Mouse (Mus musculus) midbrain, embryonic 16.5 days (tissue): ENCODE measurements around the gene Mob3c. TPM values are rescaled to one million over a fixed set of nuclear protein-coding genes. Genes with fewer than 3 reads are reported as not detected.

Experiments
- ATAC-seq: fragments of 200-750 bp; cut with Nextera tagmentation; 2 replicates; pipeline ENCODE4 v1.8.0; 2017; ENCODE audit warnings: moderate TSS enrichment
- H3K27ac ChIP-seq: fragments of 300-500 bp; sonication (generic); 2 replicates; pipeline ENCODE4 v1.5.1; 2014; ENCODE audit warnings: mild to moderate bottlenecking, low read length, mixed read lengths
- H3K27me3 ChIP-seq: fragments of 300-500 bp; sonication (generic); 2 replicates; pipeline ENCODE4 v1.6.1; 2014; ENCODE audit warnings: low read depth, low read length, mixed read lengths; ENCODE audit not compliant: control insufficient read depth, insufficient read depth
- H3K36me3 ChIP-seq: fragments of 300-500 bp; sonication (generic); 2 replicates; pipeline ENCODE4 v1.6.1; 2014; ENCODE audit warnings: mild to moderate bottlenecking, low read length, moderate library complexity, mixed read lengths; ENCODE audit not compliant: control insufficient read depth, insufficient read depth
- H3K4me1 ChIP-seq: fragments of 300-500 bp; sonication (generic); 2 replicates; pipeline ENCODE4 v1.6.1; 2014; ENCODE audit warnings: mild to moderate bottlenecking, low read length, mixed read lengths; ENCODE audit not compliant: control insufficient read depth, insufficient read depth
- H3K4me2 ChIP-seq: fragments of 300-500 bp; sonication (generic); 2 replicates; pipeline ENCODE4 v1.6.1; 2014; ENCODE audit warnings: mild to moderate bottlenecking, low read length, mixed read lengths
- H3K4me3 ChIP-seq: fragments of 300-500 bp; sonication (generic); 2 replicates; pipeline ENCODE4 v1.5.1; 2014; ENCODE audit warnings: low read depth, mild to moderate bottlenecking, low read length, moderate library complexity, mixed read lengths
- H3K9ac ChIP-seq: fragments of 300-500 bp; sonication (generic); 2 replicates; pipeline ENCODE4 v1.6.1; 2014; ENCODE audit warnings: low read depth, low read length, mixed read lengths
- H3K9me3 ChIP-seq: fragments of 300-500 bp; sonication (generic); replicated peaks from 2 replicates; pipeline ENCODE4 v1.6.1; 2014; ENCODE audit warnings: mild to moderate bottlenecking, low read length, mixed read lengths; ENCODE audit not compliant: control insufficient read depth, poor library complexity, severe bottlenecking
- WGBS: fragments of 180-500 bp; shearing (Covaris S2); extraction: QIAGEN DNeasy Blood & Tissue Kit; methylation state at CpG from one replicate; pipeline ENCODE4 v1.1.7; 2014; 5-methylcytosine and 5-hydroxymethylcytosine counted together
- polyA plus RNA-seq: library from polyadenylated mRNA; unstranded; fragments of >200 nt; fragmentation: Nextera tagmentation; extraction: Ambion mirVana; gene quantifications from 2 replicates; pipeline ENCODE4 v1.2.1, GENCODE M21; 2015

The Mob3c gene
- polyA plus RNA-seq, 1 experiment from 2014 or later, result 5.0 TPM

DNA sequence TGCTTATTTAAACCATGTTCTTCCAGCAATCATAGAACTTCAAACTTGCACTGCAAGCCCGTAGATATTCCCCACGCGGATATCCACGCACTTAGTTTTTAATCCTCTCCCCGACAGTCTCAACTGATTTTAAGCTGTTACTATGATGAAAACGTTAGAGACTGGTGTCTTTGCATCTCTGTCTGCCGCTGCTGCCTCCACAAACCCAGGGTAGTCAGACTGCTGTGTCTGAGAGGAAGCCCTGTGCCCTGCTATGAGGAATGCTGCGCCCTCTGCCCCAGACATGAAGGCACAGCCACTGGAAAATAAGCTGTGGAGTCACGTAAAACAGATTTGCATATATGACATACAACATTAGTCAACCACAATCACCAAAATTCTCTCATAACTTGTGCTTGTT, 50.9 kb downstream of the Mob3c start:
- no peaks in the 10 kb centered on the region for H3K9me3 ChIP-seq
- H3K4me1 ChIP-seq, result peaks cover 35% of the 10 kb centered on the region
- no peak for ATAC-seq
- no peak overlapping the region for H3K9ac ChIP-seq
- H3K4me2 ChIP-seq, result peak overlapping the region; percentile 3; the same call in 1 of the 2 replicates
- 18% methylated on average over 9 of the region's 9 CpGs for WGBS
- H3K4me3 ChIP-seq, result no peak overlapping the region
- H3K36me3 ChIP-seq, result peaks cover 7% of the 10 kb centered on the region; the same call in 1 of the 2 replicates
- no peaks in the 10 kb centered on the region for H3K27me3 ChIP-seq
- peak overlapping the region; percentile 53; the same call in 1 of the 2 replicates for H3K27ac ChIP-seq

- H3K27ac ChIP-seq, result peak overlapping the region; percentile 58
- peak overlapping the region; percentile 13; the same call in 1 of the 2 replicates for H3K4me2 ChIP-seq
- H3K9ac ChIP-seq, result no peak overlapping the region
- H3K4me1 ChIP-seq, result peaks cover 40% of the 10 kb centered on the region
- H3K36me3 ChIP-seq, result no peaks in the 10 kb centered on the region; the same call in 1 of the 2 replicates
- H3K9me3 ChIP-seq, result no peaks in the 10 kb centered on the region
- no peak overlapping the region for H3K4me3 ChIP-seq
- ATAC-seq, result peak; percentile 71
- WGBS, result 5% methylated on average over 1 of the region's 1 CpGs
- H3K27me3 ChIP-seq, result no peaks in the 10 kb centered on the region
Observed at GRCm38 (mm10) chr4:115881183-115881582, 53.3 kb downstream of the Mob3c start.

DNA sequence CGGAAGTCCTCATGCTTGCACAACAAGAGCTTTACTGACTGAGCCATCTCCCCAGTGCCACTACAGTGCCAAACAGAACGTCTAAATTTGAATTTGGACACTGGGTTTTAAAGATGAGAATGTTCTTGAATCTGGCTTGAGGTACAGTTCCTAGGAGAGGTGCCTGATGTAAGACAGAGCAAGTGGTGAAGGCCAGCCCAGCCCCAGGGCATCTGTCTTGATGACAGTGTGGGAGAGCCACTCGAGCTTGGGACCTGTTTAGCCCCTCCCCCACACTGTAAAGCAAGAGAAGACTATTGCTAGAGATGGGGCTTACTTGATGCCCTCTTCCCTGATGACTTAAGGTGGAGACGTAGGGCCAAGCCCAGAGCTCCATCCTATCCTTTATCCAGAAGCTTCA, 54.3 kb downstream of the Mob3c start:
- Histone ChIP-seq H3K27me3 (no peaks in the 10 kb centered on the region), H3K4me1 (peaks cover 40% of the 10 kb centered on the region), H3K9me3 (no peaks in the 10 kb centered on the region), H3K4me3 (no peak overlapping the region), H3K4me2 (no peak overlapping the region), H3K36me3 (no peaks in the 10 kb centered on the region), H3K27ac (no peak overlapping the region), H3K9ac (no peak overlapping the region)
- no peak for ATAC-seq
- WGBS, result 63% methylated on average over 4 of the region's 4 CpGs

DNA sequence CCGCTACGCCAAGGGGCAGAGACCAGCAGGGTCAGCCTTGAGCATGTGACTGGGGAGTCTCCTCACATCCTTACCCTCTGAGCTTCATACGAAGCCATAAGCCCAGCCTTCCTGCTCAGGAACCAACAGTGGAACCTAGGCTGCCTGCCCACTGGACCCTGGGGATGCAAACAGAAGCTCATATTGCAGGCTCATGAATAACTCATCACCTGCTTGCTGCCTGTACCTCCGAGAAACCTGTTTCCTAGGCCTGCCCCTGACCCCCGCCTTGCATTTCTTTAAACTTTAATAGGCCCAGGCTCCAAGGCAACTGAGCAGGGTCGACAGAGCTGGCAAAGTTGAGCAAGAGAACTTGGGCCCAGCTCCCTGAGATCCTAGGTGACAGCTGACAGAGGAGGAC, 56.1 kb downstream of the Mob3c start, which contains the start of gene Kncn:
TSS of gene Kncn (plus strand) at position 379 of the 400 bp plus-strand sequence.
- peaks cover 26% of the 10 kb centered on the region for H3K4me1 ChIP-seq
- no peak for ATAC-seq
- no peaks in the 10 kb centered on the region for H3K27me3 ChIP-seq
- H3K9ac ChIP-seq, result no peak within 1 kb of the TSS
- 70% methylated on average over 6 of the region's 6 CpGs for WGBS
- no peak within 1 kb of the TSS for H3K27ac ChIP-seq
- H3K4me3 ChIP-seq, result no peak within 1 kb of the TSS
- H3K9me3 ChIP-seq, result no peaks in the 10 kb centered on the region
- H3K36me3 ChIP-seq, result no peaks in the 10 kb centered on the region
- no peak within 1 kb of the TSS for H3K4me2 ChIP-seq

Other genes starting within 250 kb of the Mob3c start
- not detected in 2 replicates for gene Cyp4a32, start 227.1 kb upstream of the Mob3c start, polyA plus RNA-seq
- 0.80 and 1.2 TPM in 2 replicates for gene Cyp4b1, start 180.4 kb upstream of the Mob3c start, polyA plus RNA-seq
- 17.3 and 17.6 TPM in 2 replicates for gene Efcab14, start 90.3 kb upstream of the Mob3c start, polyA plus RNA-seq
- gene Tex38, start 47.1 kb upstream of the Mob3c start, polyA plus RNA-seq, result 0.46 and 0.72 TPM in 2 replicates
- 37.1 and 38.6 TPM in 2 replicates for gene Atpaf1, start 43.3 kb upstream of the Mob3c start, polyA plus RNA-seq
- gene Mknk1, start 11.1 kb downstream of the Mob3c start, polyA plus RNA-seq, result 22.3 and 24.5 TPM in 2 replicates
- 0.18 TPM in 1 of 2 replicates, not detected in the other for gene Kncn, start 56.3 kb downstream of the Mob3c start, polyA plus RNA-seq
- 0.48 and 0.55 TPM in 2 replicates for gene 6430628N08Rik, start 62.6 kb downstream of the Mob3c start, polyA plus RNA-seq
- gene Dmbx1, start 111.8 kb downstream of the Mob3c start, polyA plus RNA-seq, result 6.1 and 12.0 TPM in 2 replicates
- 25.9 and 27.3 TPM in 2 replicates for gene Faah, start 189.8 kb downstream of the Mob3c start, polyA plus RNA-seq
- gene Nsun4, start 225.8 kb downstream of the Mob3c start, polyA plus RNA-seq, result 9.9 and 11.3 TPM in 2 replicates
- 367 and 376 TPM in 2 replicates for gene Uqcrh, start 247.0 kb downstream of the Mob3c start, polyA plus RNA-seq
- gene Lrrc41, start 247.2 kb downstream of the Mob3c start, polyA plus RNA-seq, result 73.7 and 74.6 TPM in 2 replicates